Mouse (Mus musculus): ENCODE results near the gene Oat. TPM values are rescaled to one million over a fixed set of nuclear protein-coding genes. Genes with fewer than 3 reads are reported as not detected.
A peak's percentile ranks its signal among the peaks of the same experiment; 100 is the strongest.

Oat gene
- polyA plus RNA-seq, 1 experiment from 2014 or later, result 222 TPM

DNA sequence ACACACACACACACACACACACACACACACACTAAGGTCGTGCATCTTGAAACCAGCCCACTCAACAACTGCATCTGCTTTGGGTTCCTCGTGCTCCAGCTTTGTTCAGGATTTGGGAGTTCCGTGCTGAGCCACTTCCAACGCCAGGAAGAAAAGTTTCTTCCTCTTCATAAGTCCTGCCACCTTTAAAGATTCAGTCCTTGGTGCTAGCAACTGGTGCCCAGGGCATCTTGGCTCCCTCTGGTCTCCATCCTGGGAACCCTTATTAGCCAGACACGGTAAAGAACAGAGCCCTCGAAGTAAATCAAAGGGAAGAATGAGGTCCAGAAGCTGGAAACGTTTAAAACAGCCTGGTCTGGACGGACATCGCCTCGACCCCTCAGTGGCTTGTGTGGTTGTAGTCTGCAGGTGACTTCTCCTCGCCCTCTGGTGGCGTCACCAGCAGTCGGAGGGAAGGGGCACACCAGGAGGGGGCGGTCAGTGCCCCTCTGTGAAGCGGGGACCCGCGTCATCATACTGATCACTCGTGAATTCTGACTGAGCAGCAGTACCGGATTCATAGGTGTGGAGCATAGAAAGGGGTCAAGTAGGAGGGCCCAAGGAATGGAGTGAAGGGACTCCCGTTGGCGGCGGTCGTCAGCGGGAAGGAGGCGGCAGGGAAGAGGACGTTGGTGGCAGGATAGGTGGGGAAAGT, 20.5 kb upstream of the Oat start:
- no peak for ATAC-seq (replicated peaks; ENCODE audit: extremely low read depth, insufficient read depth, low FRiP score)
- Histone ChIP-seq H3K4me2 (ENCODE audit: low read depth, low read length) (peak overlapping the region; percentile 98), H3K36me3 (ENCODE audit: control insufficient read depth, insufficient read depth) (no peaks in the 10 kb centered on the region), H3K4me1 (ENCODE audit: control insufficient read depth, insufficient read depth, low read length) (peaks cover 24% of the 10 kb centered on the region), H3K27ac (ENCODE audit: low read length) (no peak overlapping the region), H3K27me3 (ENCODE audit: control insufficient read depth, insufficient read depth, low read length) (peaks cover 61% of the 10 kb centered on the region), H3K9me3 (replicated peaks; ENCODE audit: control insufficient read depth, low read length) (no peaks in the 10 kb centered on the region), H3K4me3 (ENCODE audit: low read length) (peak overlapping the region; percentile 64), H3K9ac (ENCODE audit: low read length) (peak overlapping the region; percentile 64)
- 7% methylated on average over 26 of the region's 26 CpGs for WGBS

DNA sequence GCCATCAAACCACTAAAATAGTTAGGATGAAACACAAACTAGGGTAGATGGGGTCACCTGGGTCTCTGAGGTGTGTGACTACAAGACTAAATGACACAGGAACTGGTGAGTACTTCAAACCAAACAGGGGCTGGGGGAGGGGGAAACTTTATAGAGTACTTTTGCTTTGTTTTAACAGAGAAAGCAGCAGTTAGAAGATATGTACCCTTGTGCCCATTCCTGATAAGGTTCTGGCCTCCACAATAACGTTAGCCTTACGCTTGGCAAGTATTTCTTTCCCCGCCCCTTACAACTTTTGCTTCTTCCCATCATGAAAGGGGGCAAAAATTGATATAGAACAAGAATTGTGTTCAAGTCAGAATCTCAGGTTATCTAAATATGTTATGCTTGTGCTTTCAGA, 19.6 kb upstream of the Oat start:
- Histone ChIP-seq H3K4me2 (ENCODE audit: low read depth, low read length) (no peak overlapping the region), H3K36me3 (ENCODE audit: control insufficient read depth, insufficient read depth) (no peaks in the 10 kb centered on the region), H3K9me3 (replicated peaks; ENCODE audit: control insufficient read depth, low read length) (no peaks in the 10 kb centered on the region), H3K4me3 (ENCODE audit: low read length) (no peak overlapping the region), H3K27me3 (ENCODE audit: control insufficient read depth, insufficient read depth, low read length) (peaks cover 52% of the 10 kb centered on the region), H3K4me1 (ENCODE audit: control insufficient read depth, insufficient read depth, low read length) (peaks cover 24% of the 10 kb centered on the region), H3K9ac (ENCODE audit: low read length) (no peak overlapping the region), H3K27ac (ENCODE audit: low read length) (no peak overlapping the region)
- no peak for ATAC-seq (replicated peaks; ENCODE audit: extremely low read depth, insufficient read depth, low FRiP score)
- 80% methylated on average over 3 of the region's 3 CpGs for WGBS

DNA sequence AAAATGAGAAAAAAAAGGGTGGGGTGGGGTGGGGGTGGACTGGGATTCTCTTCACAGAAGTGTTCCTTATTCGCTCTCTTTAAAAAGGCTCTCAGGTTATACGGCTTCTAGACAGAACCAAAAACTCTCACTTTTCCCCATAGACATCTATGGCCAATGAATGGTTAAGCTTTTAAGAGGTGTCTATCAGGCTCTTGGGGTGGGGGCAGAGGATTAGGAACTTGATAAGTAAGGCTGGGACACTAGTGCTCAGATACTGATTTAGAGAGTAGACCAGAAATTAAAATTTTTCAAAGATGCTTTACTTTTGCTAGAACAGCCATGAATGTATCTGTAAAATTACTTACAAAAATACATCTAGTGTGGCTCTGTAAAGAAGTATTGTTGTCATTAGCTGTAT, 18.1 kb upstream of the Oat start:
- no peaks in the 10 kb centered on the region for H3K9me3 ChIP-seq (replicated peaks; ENCODE audit: control insufficient read depth, low read length)
- ATAC-seq (replicated peaks; ENCODE audit: extremely low read depth, insufficient read depth, low FRiP score), result no peak
- no peaks in the 10 kb centered on the region for H3K36me3 ChIP-seq (ENCODE audit: control insufficient read depth, insufficient read depth)
- H3K27me3 ChIP-seq (ENCODE audit: control insufficient read depth, insufficient read depth, low read length), result peaks cover 37% of the 10 kb centered on the region
- H3K4me2 ChIP-seq (ENCODE audit: low read depth, low read length), result no peak overlapping the region
- H3K4me3 ChIP-seq (ENCODE audit: low read length), result no peak overlapping the region
- peaks cover 17% of the 10 kb centered on the region for H3K4me1 ChIP-seq (ENCODE audit: control insufficient read depth, insufficient read depth, low read length)
- H3K9ac ChIP-seq (ENCODE audit: low read length), result no peak overlapping the region
- 93% methylated on average over 2 of the region's 2 CpGs for WGBS
- H3K27ac ChIP-seq (ENCODE audit: low read length), result no peak overlapping the region

DNA sequence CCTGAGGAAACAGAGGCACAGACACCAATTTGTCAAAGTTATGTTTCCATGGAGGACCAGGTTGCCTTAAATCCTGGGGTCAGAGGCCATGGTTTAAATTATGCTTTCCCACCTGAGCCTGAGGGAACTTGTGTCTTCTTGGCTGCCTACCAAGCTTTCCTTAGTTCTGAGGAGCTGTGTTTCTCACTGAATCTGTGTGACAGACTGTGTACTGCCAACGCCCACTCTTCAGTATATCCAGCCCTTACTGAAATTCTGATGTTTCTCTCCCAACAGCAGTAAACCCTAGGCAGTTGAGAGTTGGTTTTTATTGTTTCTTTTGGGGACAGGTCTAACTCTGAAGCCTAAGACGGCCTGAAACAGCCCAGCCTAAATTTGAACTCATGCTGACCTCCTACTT, 17.6 kb upstream of the Oat start:
- Histone ChIP-seq H3K4me2 (ENCODE audit: low read depth, low read length) (no peak overlapping the region), H3K36me3 (ENCODE audit: control insufficient read depth, insufficient read depth) (no peaks in the 10 kb centered on the region), H3K27ac (ENCODE audit: low read length) (no peak overlapping the region), H3K9ac (ENCODE audit: low read length) (no peak overlapping the region), H3K4me1 (ENCODE audit: control insufficient read depth, insufficient read depth, low read length) (peaks cover 12% of the 10 kb centered on the region), H3K9me3 (replicated peaks; ENCODE audit: control insufficient read depth, low read length) (no peaks in the 10 kb centered on the region), H3K4me3 (ENCODE audit: low read length) (no peak overlapping the region), H3K27me3 (ENCODE audit: control insufficient read depth, insufficient read depth, low read length) (peaks cover 32% of the 10 kb centered on the region)
- WGBS, result 67% methylated on average over 2 of the region's 2 CpGs
- ATAC-seq (replicated peaks; ENCODE audit: extremely low read depth, insufficient read depth, low FRiP score), result no peak

DNA sequence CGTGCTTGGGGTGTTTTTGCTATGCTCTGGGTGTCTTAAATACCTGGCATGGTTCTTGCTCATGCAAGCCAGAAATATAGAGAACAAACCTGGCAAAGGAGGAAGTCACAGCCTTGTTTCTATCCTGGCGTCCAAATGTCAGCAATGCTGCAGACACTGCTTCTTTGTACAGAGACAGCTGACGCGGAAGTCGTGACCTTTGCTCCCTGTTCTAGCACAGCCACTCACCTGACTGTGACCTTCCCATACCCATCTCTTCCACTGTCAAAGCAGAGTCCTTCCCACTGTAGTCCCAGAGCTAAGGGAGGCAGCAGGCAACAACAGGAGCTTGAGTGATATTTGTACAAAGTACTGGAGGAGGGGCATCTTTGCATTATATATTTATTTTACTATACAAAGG, 13.4 kb upstream of the Oat start:
- no peak overlapping the region for H3K9ac ChIP-seq (ENCODE audit: low read length)
- H3K4me2 ChIP-seq (ENCODE audit: low read depth, low read length), result no peak overlapping the region
- no peaks in the 10 kb centered on the region for H3K27me3 ChIP-seq (ENCODE audit: control insufficient read depth, insufficient read depth, low read length)
- H3K4me3 ChIP-seq (ENCODE audit: low read length), result no peak overlapping the region
- H3K27ac ChIP-seq (ENCODE audit: low read length), result no peak overlapping the region
- 60% methylated on average over 5 of the region's 5 CpGs for WGBS
- H3K4me1 ChIP-seq (ENCODE audit: control insufficient read depth, insufficient read depth, low read length), result 0 out of 2 replicates have a peak, but pooled peaks cover 3% of the 10 kb centered on the region
- no peaks in the 10 kb centered on the region for H3K36me3 ChIP-seq (ENCODE audit: control insufficient read depth, insufficient read depth)
- no peak for ATAC-seq (replicated peaks; ENCODE audit: extremely low read depth, insufficient read depth, low FRiP score)
- no peaks in the 10 kb centered on the region for H3K9me3 ChIP-seq (replicated peaks; ENCODE audit: control insufficient read depth, low read length)

DNA sequence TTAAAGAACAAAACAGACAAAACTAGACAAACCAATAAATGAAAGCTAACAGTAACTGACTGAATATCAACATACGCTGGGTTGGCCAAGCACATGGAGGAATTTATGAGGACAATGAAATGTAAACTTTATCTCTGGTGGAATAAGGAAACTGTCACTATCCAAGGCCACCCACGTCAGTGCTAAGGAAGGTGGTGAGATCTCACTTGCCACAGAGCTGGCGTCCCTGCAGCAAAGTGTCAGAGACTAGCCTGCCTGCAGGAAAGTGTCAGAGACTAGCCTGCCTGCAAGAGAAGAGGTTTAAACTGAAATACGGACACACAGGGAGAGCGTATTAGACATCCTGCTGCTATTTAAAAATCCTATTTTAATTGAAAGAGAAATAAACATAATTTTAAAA, 11.0 kb upstream of the Oat start:
- H3K27ac ChIP-seq (ENCODE audit: low read length), result no peak overlapping the region
- H3K4me2 ChIP-seq (ENCODE audit: low read depth, low read length), result no peak overlapping the region
- no peaks in the 10 kb centered on the region for H3K36me3 ChIP-seq (ENCODE audit: control insufficient read depth, insufficient read depth)
- 0 out of 2 replicates have a peak, but pooled peaks cover 3% of the 10 kb centered on the region for H3K4me1 ChIP-seq (ENCODE audit: control insufficient read depth, insufficient read depth, low read length)
- no peak overlapping the region for H3K4me3 ChIP-seq (ENCODE audit: low read length)
- H3K9ac ChIP-seq (ENCODE audit: low read length), result no peak overlapping the region
- WGBS, result 46% methylated on average over 5 of the region's 5 CpGs
- ATAC-seq (replicated peaks; ENCODE audit: extremely low read depth, insufficient read depth, low FRiP score), result no peak
- H3K9me3 ChIP-seq (replicated peaks; ENCODE audit: control insufficient read depth, low read length), result no peaks in the 10 kb centered on the region
- no peaks in the 10 kb centered on the region for H3K27me3 ChIP-seq (ENCODE audit: control insufficient read depth, insufficient read depth, low read length)

DNA sequence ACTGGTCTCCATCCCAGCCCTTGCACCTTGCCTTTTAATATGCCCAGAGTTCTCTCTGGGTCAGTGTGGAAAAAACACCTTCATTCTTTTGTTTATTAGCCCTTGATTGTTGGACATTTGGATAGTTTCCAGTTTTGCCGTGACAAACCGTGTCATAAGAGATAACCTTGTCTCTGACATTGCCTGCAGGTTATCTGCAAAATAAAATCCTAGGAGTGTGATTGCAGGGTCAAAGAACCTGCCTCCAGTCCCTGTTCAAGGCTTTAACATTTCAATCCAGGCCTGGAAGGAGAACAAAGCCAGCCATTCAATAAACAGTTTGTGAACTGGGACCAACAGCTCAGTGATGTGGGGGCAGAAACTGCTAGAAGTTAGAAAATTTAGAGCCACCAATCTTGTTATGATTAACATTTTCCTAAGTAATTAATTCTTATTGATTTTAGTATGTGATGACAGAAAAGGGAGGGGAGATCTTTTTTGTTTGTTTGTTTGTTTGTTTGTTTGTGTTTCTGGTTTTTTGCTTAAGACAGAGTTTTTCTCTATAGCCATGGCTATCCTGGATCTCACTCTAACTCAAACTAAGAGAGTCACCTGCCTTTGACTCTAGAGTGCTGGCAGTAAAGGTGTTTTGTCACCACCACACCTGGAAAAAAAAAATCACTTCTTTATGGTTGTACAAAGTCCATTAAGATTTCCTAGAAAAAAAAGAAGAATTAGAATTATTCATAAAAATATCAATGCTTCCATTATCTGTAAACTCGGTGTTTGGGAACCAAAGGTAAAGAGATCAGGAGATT, 9.7 kb upstream of the Oat start:
- ATAC-seq (replicated peaks; ENCODE audit: extremely low read depth, insufficient read depth, low FRiP score), result no peak
- no peaks in the 10 kb centered on the region for H3K36me3 ChIP-seq (ENCODE audit: control insufficient read depth, insufficient read depth)
- H3K9ac ChIP-seq (ENCODE audit: low read length), result no peak overlapping the region
- H3K4me2 ChIP-seq (ENCODE audit: low read depth, low read length), result no peak overlapping the region
- no peak overlapping the region for H3K27ac ChIP-seq (ENCODE audit: low read length)
- 38% methylated on average over 3 of the region's 3 CpGs for WGBS
- H3K4me1 ChIP-seq (ENCODE audit: control insufficient read depth, insufficient read depth, low read length), result 0 out of 2 replicates have a peak, but pooled peaks cover 3% of the 10 kb centered on the region
- no peaks in the 10 kb centered on the region for H3K9me3 ChIP-seq (replicated peaks; ENCODE audit: control insufficient read depth, low read length)
- H3K4me3 ChIP-seq (ENCODE audit: low read length), result no peak overlapping the region
- H3K27me3 ChIP-seq (ENCODE audit: control insufficient read depth, insufficient read depth, low read length), result no peaks in the 10 kb centered on the region

DNA sequence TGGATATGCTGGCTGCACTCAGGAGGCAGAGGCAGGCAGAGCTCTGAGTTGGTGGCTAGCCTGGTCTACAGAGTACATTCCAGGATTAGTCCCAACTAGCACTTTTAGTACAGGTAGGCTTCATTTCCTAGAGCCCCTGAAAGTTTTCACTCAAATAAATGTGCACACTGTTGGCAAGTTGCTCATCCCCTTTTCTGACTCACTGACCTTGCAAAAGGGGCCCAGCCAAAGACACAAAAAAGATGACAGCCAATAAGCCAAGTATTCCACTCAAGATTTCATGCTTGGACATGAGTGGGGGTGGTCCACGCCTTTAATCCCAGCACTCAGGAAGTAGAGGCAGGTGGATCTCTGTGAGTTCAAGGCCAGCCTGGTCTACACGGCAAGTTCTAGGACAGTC, 5.2 kb upstream of the Oat start:
- ATAC-seq (replicated peaks; ENCODE audit: extremely low read depth, insufficient read depth, low FRiP score), result no peak
- Histone ChIP-seq H3K36me3 (ENCODE audit: control insufficient read depth, insufficient read depth) (no peaks in the 10 kb centered on the region), H3K4me1 (ENCODE audit: control insufficient read depth, insufficient read depth, low read length) (peaks cover 7% of the 10 kb centered on the region), H3K9ac (ENCODE audit: low read length) (no peak overlapping the region), H3K27ac (ENCODE audit: low read length) (no peak overlapping the region), H3K4me2 (ENCODE audit: low read depth, low read length) (no peak overlapping the region), H3K4me3 (ENCODE audit: low read length) (no peak overlapping the region), H3K27me3 (ENCODE audit: control insufficient read depth, insufficient read depth, low read length) (no peaks in the 10 kb centered on the region), H3K9me3 (replicated peaks; ENCODE audit: control insufficient read depth, low read length) (no peaks in the 10 kb centered on the region)
- 90% methylated on average over 2 of the region's 2 CpGs for WGBS

DNA sequence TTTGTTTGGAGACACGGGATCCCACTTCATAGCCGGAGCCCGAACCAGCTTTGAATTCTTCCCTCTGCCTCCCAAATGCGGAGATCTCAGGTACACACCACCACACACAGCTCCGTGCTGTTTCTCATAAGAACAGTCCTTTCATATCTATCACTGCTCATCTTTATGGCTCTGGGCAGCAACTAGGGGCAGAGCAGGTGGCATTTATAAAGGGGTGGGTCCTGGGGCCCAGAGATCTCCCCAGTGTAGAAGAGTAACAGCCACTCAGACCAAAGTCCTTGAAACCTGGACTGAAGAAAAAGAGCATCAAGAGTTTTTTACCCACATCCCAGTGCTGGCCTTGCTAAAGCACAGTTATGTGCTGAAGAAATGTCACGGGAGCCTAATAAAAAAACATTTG, 4.3 kb upstream of the Oat start:
- Histone ChIP-seq H3K9me3 (replicated peaks; ENCODE audit: control insufficient read depth, low read length) (no peaks in the 10 kb centered on the region), H3K27me3 (ENCODE audit: control insufficient read depth, insufficient read depth, low read length) (no peaks in the 10 kb centered on the region), H3K4me2 (ENCODE audit: low read depth, low read length) (no peak overlapping the region), H3K36me3 (ENCODE audit: control insufficient read depth, insufficient read depth) (no peaks in the 10 kb centered on the region), H3K27ac (ENCODE audit: low read length) (no peak overlapping the region), H3K4me1 (ENCODE audit: control insufficient read depth, insufficient read depth, low read length) (peaks cover 5% of the 10 kb centered on the region), H3K4me3 (ENCODE audit: low read length) (no peak overlapping the region), H3K9ac (ENCODE audit: low read length) (no peak overlapping the region)
- ATAC-seq (replicated peaks; ENCODE audit: extremely low read depth, insufficient read depth, low FRiP score), result no peak
- 63% methylated on average over 6 of the region's 6 CpGs for WGBS

Data from heart, embryonic 16.5 days (tissue).